Mouse (Mus musculus) right cerebral cortex, postnatal 4 days (tissue): Measurements from ENCODE around the gene C1s2.
"Not testable (repeated sequence)": the region's sequence is repeated elsewhere in the genome, so short reads cannot be mapped to it uniquely, and the experiment has no call there.

ENCODE experiments used
- DNase-seq: peaks from one replicate; pipeline ENCODE4 v3.0.0-alpha.2; 2022

The C1s2 gene

DNA sequence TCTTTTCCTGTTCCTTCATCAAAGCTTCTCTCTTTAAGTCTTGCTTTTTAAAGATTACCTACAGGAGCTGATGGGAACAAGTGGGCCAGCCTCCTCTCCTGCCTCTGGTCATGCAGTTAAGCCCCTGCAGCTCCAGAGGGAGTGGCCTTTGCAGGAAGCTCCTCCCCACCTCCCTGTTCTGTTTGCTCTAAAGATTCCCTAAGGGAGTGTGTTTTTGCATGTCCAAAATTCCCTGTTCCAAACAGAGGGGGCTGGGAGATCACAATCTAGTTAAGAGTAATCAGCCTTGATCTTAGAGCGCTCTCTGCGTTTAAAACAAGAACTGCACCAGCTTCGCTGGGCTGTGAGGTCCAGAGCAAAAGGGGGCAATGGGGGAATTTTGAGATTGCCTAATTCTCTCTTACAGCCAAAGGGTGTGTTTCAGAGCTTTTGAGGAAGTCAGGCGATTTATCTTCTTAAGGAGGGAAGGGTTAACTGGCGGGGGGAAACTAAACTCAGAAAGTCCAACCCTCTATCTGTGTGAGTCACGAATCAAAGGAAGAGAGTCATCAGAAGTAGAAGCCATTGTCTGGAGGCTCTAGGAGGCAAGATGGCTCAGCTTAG lies 1.1 kb upstream of the C1s2 start:
- DNase-seq: not testable (repeated sequence)

DNA sequence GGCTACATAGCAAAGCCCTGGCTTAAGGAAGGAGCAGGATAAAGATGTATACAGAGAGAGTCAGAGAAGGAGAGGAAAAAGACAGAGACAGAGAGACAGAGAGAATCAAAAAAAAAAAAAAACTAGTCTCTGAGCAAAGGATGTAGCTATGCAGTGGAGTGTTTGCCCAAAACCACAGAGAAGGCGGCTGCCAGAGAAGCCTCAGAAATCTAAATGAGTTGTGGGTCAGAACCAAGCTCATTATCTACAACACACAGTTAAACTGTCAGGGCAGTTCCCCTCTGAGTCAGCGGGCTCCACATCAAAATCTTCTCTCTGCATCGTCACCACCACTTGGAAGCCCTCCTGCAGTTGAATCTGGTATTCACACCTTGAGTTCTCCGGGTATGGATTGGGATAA lies 5.1 kb downstream of the C1s2 start:
- DNase-seq: no peak

DNA sequence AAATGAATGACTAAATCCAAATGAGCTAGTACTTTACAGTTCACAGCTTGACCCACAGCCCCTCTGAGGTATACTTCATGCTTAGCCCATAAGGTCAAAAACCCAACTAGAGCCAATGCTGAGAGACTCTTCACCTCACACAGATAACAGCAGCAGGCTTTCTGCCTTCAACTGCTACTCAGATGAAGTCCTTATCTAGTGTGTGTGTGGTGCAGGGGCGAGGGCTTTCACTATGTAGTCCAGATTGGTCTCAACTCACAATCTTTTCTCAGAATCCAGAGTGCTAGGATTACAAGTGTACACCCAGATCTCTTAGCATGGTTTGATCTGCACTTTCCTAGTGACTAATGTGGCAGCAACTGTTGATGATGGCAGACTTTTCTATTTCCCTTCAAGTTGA lies 9.7 kb downstream of the C1s2 start:
- not testable (repeated sequence) for DNase-seq

DNA sequence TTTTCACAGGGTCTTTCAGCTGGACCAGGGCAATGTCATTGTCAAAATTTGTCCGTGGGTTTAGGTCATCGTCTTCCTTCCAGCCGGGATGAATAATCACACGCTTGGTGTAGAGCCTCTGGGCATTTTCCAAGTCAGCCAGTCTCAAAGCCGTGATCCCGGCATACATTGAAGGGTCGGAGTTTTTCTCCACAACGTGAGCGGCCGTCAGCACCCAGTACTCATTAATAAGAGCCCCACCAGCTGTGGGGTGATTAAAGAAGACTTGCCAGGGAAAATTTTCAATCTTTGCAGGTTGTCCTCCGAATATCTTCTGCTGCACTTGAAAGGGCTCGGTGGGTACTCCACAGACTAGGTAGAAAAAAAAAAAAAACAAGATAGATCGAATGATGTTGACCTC lies 10.3 kb downstream of the C1s2 start:
- no peak for DNase-seq

DNA sequence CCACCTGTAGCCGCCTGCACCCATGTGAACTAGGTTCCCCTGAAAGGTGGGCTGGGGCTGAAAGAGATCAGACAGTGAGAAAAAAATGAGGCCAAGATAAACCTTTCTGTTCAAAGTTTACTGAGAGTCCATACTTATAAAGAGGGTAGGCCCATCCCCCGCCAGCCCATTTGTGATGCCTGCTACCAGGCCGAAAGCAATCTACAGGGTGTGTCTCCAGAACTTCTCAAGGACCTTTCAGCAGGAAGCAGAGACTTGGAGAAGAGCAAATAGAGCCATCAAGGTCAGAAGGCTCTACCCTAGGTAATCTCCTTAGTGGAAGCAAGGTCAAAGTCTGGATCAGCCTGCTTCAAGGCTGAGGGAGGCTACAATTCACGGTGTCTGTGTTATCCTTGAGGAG lies 33.9 kb downstream of the C1s2 start:
- DNase-seq: no peak

DNA sequence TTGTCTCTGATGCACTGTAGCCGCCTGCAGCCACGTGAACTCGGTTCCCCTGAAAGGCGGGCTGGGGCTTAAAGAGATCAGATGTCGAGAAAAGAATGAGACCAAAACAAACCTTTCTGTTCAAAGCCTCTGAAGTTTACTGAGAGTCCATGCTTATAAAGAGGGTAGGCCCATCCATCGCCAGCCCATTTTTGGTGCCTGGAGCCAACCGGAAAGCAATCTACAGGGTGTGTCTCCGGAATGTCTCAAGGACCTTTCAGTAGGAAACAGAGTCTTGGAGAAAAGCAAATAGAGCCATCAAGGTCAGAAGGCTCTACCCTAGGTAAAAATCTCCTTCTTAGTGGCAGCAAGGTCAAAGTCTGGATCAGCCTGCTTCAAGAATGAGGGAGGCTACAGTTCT lies 42.8 kb downstream of the C1s2 start:
- no peak for DNase-seq

DNA sequence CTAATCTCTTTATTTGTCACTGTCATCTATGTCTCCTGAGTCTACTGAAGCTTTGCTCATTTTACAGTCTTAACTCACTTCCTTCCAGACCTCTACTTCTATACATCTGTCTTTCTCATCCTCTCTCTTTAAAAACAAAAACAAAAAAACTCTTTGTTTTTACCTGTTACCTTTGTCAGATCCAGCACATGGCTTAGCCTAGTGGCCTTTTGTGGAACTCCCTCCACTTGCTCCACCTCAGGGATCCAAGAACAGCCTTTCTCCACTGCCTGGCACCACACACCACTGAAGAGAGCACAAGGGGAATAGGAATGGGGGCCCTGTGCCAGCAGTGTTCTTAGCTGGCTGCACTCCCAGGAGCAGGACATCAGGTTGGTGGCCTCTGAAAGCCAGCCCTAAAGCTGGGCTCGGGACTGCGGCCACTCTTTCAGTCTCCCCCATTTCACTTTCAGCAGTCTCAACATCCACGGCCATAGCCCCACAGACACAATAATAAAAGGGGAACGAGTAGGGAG lies 43.6 kb downstream of the C1s2 start:
- DNase-seq: no peak

DNA sequence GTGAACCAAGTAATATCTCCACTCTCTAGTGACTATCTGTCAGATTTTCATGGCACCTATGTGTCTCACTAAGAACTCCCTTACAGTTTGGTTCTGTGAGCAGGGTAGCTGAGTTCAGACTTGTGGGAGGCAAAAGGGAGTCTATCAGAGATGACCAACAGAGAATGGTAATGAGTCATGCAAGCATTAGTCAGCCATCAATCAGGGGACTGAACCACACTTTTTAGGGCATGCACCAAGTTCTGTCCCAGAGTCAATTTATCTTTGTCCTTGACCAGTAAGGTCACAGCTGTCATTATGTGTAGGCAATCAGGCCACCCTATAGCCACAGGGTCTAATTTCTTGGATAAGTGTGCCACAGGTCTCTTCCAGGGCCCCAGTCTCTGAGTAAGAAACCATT lies 47.1 kb downstream of the C1s2 start:
- no peak for DNase-seq

DNA sequence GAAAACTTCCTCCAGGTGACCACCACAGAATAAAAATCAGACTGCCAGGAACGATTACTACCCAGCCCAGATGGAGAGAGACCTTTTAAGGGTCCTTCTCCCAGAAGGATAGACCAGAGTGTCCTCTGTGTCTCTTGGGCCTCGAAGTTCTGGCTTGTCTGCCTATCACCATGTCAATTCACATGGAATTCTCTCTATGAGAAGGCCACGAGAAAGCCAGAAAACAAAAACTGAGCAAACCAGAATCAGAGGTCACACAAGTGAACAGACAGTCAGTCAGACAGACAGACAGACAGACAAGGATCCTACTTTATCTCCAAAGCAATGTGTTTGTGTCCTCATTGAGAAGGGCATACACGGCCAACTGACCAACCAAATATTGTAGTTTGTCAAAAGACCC lies 49.6 kb downstream of the C1s2 start:
- DNase-seq: no peak

DNA sequence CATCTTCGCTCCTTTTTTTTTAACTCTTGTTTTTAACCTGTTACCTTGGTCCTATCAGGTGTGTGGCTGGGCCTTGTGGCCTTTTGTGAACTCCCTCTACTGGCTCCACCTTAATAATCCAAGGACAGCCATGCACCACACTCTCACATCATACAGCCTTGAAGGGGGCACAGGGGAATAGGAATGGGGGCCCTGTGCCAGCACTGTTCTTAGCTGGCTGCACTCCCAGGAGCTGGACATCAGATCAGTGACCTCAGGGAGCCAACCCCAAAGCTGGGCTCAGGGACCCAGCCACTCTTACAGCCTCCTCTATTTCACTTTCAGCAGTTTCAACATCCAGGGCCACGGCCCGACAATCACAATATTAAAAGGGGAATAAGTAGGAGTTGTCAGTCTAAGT lies 50.1 kb downstream of the C1s2 start:
- no peak for DNase-seq

DNA sequence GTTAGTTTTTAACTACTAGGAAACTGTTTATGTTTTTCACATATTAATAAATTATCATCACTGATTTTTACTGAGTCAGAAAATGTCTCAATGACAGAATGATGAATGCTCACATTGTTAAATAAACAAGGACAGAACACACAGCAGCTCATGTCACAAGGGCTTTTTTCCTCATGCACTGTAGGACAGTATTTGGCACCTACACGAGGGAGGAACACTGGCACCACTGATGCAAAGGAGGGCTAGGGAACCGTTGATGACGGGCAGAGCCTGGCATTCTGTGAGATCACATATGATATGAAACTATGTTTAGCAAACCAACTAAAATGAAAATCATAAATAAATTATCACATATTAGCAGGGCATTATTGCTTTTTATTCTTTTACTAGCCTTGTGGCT lies 51.0 kb downstream of the C1s2 start:
- DNase-seq: no peak

DNA sequence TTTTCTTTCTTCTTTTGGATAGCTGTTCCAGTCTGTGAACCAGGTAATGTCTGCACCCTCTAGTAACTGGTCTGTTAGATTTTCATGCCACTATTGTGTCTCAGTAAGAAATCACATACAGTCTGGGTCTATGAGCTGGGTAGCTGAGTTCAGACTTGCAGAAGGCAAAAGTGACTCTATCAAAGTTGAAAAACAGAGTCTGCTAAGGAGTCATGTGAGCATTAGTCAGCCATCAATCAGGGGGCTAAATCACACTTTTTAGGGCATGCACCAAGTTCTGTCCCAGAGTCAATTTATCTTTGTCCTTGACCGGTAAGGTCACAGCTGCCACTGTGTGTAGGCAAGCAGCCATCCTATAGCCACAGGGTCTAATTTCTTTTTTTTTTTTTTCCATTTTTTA lies 53.7 kb downstream of the C1s2 start:
- no peak for DNase-seq

DNA sequence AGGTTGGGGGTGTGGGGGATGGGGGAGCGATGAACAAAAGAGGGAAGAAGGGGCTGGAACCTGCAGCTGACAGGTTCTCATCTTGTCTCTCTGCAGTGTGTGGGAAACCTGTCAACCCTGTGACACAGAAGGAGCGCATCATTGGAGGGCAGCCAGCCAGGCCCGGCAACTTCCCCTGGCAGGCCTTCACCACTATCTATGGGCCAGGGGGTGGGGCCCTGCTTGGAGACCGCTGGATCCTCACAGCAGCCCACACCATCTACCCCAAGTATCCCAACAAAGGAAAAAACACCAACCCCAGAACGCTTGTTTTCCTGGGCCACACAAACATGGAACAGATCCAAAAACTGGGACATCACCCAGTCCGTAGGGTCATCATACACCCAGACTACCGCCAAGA lies 55.7 kb downstream of the C1s2 start:
- DNase-seq: not testable (repeated sequence)

DNA sequence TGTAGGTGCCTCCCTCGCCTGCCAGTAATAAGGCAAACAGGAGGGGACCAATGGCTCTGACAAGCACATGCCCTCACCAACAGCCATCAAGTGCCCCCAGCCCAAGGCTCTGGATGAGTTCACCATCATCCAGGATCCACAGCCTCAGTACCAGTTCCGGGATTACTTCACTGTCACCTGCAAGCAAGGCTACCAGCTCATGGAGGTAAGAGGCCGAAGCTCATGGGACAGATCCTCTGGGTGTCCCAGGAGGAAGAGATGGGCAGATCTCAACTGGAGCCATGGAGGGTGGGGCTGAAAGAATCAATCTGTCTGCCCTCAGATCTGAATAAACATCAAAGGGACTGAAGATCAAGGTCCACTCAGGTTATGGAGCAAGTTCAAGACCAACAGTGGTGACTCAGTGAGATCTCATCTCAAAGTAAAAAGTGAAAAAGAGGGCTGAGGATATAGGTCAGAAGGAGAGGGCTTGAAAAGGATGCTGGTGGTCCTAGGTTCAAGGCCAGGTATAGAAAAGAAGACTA lies 60.7 kb downstream of the C1s2 start:
- DNase-seq: not testable (repeated sequence)
